Mouse (Mus musculus) heart, postnatal 0 days (tissue): Measurements from ENCODE around the gene Tmem102. TPM values are rescaled to one million over a fixed set of nuclear protein-coding genes. Genes with fewer than 3 reads are reported as not detected.

Experiments used
- ATAC-seq: fragments of 200-750 bp; cut with Nextera tagmentation; 2 replicates; pipeline ENCODE4 v1.8.0; 2017; ENCODE audit warnings: low read depth, moderate number of reproducible peaks, moderate library complexity; ENCODE audit not compliant: insufficient read depth
- DNase-seq: peaks from one replicate; pipeline ENCODE4 v3.0.0-alpha.2; 2016; ENCODE audit warnings: low spot score
- H3K27ac ChIP-seq: fragments of 300-500 bp; sonication (generic); 2 replicates; pipeline ENCODE4 v1.5.1; 2014; ENCODE audit warnings: low read depth, mild to moderate bottlenecking
- H3K27me3 ChIP-seq: fragments of 300-500 bp; sonication (generic); 2 replicates; pipeline ENCODE4 v1.6.1; 2014; ENCODE audit warnings: low read length, mixed read lengths; ENCODE audit not compliant: control insufficient read depth, insufficient read depth
- H3K36me3 ChIP-seq: fragments of 300-500 bp; sonication (generic); replicated peaks from 2 replicates; pipeline ENCODE4 v1.6.1; 2014; ENCODE audit warnings: low read length, mixed read lengths; ENCODE audit not compliant: control insufficient read depth, insufficient read depth
- H3K4me1 ChIP-seq: fragments of 300-500 bp; sonication (generic); 2 replicates; pipeline ENCODE4 v1.6.1; 2014; ENCODE audit warnings: antibody characterized with exemption; ENCODE audit not compliant: control insufficient read depth, insufficient read depth
- H3K4me2 ChIP-seq: fragments of 300-500 bp; sonication (generic); 2 replicates; pipeline ENCODE4 v1.6.1; 2014; ENCODE audit warnings: low read depth, mild to moderate bottlenecking, low read length, moderate library complexity
- H3K4me3 ChIP-seq: fragments of 300-500 bp; sonication (generic); 2 replicates; pipeline ENCODE4 v1.5.1; 2014; ENCODE audit warnings: low read depth, low read length
- H3K9ac ChIP-seq: fragments of 300-500 bp; sonication (generic); replicated peaks from 2 replicates; pipeline ENCODE4 v1.6.1; 2014; ENCODE audit warnings: low read depth, low read length, mixed read lengths
- H3K9me3 ChIP-seq: fragments of 300-500 bp; sonication (generic); replicated peaks from 2 replicates; pipeline ENCODE4 v1.6.1; 2016; ENCODE audit warnings: low read length; ENCODE audit not compliant: control insufficient read depth
- CTCF ChIP-seq: IDR thresholded peaks from 2 replicates; pipeline ENCODE4 v1.5.1; 2016; ENCODE audit warnings: antibody characterized with exemption, control low read depth, low read depth
- EP300 ChIP-seq: IDR thresholded peaks from 2 replicates; pipeline ENCODE4 v1.6.1; 2016; ENCODE audit warnings: antibody characterized with exemption, low read depth
- WGBS: fragments of 180-500 bp; shearing (Covaris S2); extraction: QIAGEN DNeasy Blood & Tissue Kit; methylation state at CpG from one replicate; pipeline ENCODE4 v1.1.7; 2014; 5-methylcytosine and 5-hydroxymethylcytosine counted together
- polyA plus RNA-seq: library from polyadenylated mRNA; unstranded; fragments of >200 nt; fragmentation: Nextera tagmentation; extraction: Ambion mirVana; gene quantifications from 2 replicates; pipeline ENCODE4 v1.2.1, GENCODE M21; 2015
- total RNA-seq: library from RNA; depleted of rRNA; stranded (reverse); fragments of >200 nt; gene quantifications from 2 replicates; pipeline ENCODE4 v1.2.3, GENCODE M21; 2014; ENCODE audit warnings: low replicate concordance; rRNA removed

Tmem102 gene
- total RNA-seq = 0.43 and 2.7 TPM in 2 replicates
- 2.6 TPM in 2 replicates for polyA plus RNA-seq

DNA sequence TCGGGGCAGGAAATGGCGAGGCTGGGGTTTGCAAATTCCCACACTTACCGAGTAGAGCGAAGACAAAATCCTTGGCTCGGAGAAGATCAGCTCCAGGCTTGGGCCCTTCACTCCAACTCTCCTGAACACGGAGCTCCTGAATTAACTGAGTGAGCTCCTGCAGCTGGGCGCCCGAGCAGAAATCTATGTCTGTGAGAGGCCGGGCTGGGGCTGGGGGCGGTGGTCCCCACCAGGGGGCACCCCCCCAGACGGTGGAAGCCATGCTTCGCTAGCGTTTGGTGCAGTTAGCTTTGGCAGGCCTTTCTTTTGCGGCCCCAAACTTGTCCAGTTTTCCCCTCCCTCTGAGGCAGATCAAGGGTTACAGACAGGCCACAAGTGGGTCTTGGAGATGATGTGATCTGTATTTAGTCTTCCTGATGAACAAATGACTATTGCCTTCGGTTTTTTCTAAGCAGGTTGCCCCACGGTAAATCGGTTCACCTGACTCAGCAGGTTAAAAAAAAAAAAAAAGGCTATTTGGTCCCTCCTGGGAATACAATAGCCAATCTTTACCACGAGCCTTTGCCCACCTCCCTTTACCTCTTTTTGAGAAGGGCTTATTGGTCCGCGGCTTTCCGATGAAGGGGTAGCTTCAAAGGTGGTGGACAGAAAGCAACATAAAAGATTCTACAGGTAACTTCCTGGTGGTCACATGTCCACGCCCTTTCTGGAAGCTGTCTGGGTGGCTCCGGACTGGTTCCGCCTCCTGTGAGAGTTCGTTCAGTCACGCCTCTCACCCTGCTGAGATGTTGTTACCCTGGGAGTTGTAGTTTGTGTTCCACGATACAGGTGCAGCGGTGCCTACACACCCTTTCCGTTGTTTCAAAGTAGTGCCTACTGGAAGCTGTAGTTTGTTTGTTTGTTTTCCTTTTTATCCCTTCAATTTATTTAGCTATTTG, at the start of gene Tmem102:
Gene Tmem102 (minus strand): TSS at position 653 of the 938 bp plus-strand sequence.
- peaks cover 24% of the 10 kb centered on the region for H3K27me3 ChIP-seq
- no peaks in the 10 kb centered on the region for H3K9me3 ChIP-seq
- TF ChIP-seq EP300 (no peak), CTCF (no peak)
- H3K4me1 ChIP-seq = peaks cover 33% of the 10 kb centered on the region
- 22% methylated on average over 29 of the region's 29 CpGs for WGBS
- DNase-seq = no peak
- peak within 1 kb of the TSS; percentile 84 for H3K4me2 ChIP-seq
- ATAC-seq = no peak
- H3K9ac ChIP-seq = no peak within 1 kb of the TSS
- no peaks in the 10 kb centered on the region for H3K36me3 ChIP-seq
- H3K4me3 ChIP-seq = peak within 1 kb of the TSS; percentile 57
- H3K27ac ChIP-seq = no peak within 1 kb of the TSS

DNA sequence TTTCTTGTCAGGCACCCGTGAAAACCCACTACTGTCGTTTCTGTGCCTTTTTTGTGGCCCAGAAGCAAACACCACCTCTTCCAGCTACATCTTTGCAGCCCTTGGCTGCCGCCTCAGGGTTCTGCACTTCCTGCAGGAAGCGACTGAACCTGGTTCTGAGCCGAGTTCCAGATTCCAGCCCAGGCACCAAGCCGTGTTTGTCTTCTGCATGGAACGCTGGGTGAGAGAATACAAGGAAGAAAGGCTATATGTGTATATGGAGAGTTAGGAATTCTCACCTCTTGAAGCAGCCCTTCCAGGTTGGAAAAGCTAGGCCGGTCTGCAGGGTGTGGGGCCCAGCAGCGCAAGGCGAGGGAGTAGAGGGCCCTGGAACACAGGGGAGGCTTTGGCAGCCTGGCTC, 49.3 kb upstream of the Tmem102 start:
- Histone ChIP-seq H3K4me3 (no peak overlapping the region), H3K9me3 (no peaks in the 10 kb centered on the region), H3K4me2 (no peak overlapping the region), H3K9ac (no peak overlapping the region), H3K27ac (no peak overlapping the region), H3K36me3 (peaks cover 26% of the 10 kb centered on the region), H3K4me1 (no peaks in the 10 kb centered on the region), H3K27me3 (peaks cover 16% of the 10 kb centered on the region)
- DNase-seq = no peak
- 67% methylated on average over 10 of the region's 10 CpGs for WGBS
- no peak for ATAC-seq
- TF ChIP-seq CTCF (no peak), EP300 (no peak)

DNA sequence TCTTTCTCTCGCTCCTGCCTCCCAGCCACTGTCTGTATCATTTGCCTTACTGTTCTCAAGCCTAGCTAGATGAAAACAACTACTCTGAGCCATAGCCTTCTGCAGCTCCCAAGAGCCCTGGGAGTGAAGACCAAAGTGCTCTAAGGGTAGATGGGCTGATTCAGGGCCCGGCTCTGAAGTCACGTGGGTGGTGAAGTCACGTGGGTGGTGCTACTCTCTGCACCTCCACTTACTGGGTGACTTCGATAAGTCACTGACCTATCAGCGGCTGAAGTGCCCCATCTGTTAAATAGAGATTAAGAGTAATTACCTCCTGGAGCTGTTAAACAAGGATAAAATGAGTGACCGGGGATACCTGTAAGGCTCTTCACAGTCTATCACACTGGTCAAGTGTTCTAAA, 48.6 kb upstream of the Tmem102 start:
- TF ChIP-seq CTCF (no peak), EP300 (no peak)
- Histone ChIP-seq H3K27ac (no peak overlapping the region), H3K4me1 (0 out of 2 replicates have a peak, but pooled peaks cover 2% of the 10 kb centered on the region), H3K36me3 (peaks cover 32% of the 10 kb centered on the region), H3K27me3 (peaks cover 12% of the 10 kb centered on the region; the same call in 1 of the 2 replicates), H3K4me2 (no peak overlapping the region), H3K9me3 (no peaks in the 10 kb centered on the region), H3K4me3 (no peak overlapping the region), H3K9ac (no peak overlapping the region)
- DNase-seq (no peak), ATAC-seq (no peak)
- WGBS = 40% methylated on average over 7 of the region's 7 CpGs

DNA sequence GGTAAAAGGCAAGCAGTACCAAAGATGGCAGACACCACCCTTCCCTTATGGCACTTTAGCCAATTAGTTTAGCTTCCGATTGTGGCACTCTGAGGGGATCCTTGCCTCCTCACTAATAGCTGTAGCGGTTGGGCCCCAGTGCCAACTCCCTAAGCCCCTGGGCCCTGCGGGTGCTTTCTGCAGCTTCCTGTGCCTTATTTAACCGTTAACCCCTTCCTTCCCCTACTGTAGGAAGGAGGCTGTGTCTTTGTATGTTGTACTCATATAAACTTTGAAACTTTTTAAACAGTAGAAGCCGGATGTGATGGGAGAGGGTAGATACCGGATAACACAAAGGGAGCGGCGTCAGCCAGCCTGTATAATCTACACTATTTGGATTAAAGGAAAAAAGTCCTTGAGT, 45.3 kb upstream of the Tmem102 start:
- no peak for ATAC-seq
- TF ChIP-seq CTCF (no peak), EP300 (no peak)
- DNase-seq = no peak
- Histone ChIP-seq H3K4me2 (no peak overlapping the region), H3K36me3 (peaks cover 41% of the 10 kb centered on the region), H3K9me3 (no peaks in the 10 kb centered on the region), H3K9ac (no peak overlapping the region), H3K27me3 (no peaks in the 10 kb centered on the region), H3K4me1 (peaks cover 14% of the 10 kb centered on the region; the same call in 1 of the 2 replicates), H3K4me3 (no peak overlapping the region), H3K27ac (no peak overlapping the region)
- WGBS = 71% methylated on average over 8 of the region's 8 CpGs

DNA sequence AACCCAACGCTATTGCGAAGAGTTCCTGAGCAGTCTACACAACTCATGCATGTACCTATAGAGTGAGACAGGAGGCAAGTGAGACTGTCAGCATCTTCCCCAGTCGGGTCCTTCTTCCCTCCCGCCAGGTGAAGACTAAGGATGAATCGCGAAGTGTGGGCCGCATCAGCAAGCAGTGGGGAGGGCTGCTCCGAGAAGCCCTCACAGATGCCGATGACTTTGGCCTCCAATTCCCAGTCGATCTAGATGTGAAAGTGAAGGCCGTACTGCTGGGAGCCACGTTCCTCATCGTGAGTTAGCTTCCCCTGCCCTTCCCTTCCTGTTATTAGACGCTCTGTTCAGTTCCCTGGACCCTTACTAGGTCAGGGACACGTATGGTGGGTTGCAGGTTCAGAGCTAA, 44.5 kb upstream of the Tmem102 start:
- DNase-seq = no peak
- H3K27ac ChIP-seq = no peak overlapping the region
- no peak overlapping the region for H3K4me3 ChIP-seq
- WGBS = 89% methylated on average over 15 of the region's 15 CpGs
- no peak for TF ChIP-seq EP300
- H3K36me3 ChIP-seq = peaks cover 41% of the 10 kb centered on the region
- H3K9me3 ChIP-seq = no peaks in the 10 kb centered on the region
- ATAC-seq = no peak
- H3K9ac ChIP-seq = no peak overlapping the region
- H3K4me2 ChIP-seq = no peak overlapping the region
- H3K27me3 ChIP-seq = no peaks in the 10 kb centered on the region
- peaks cover 20% of the 10 kb centered on the region; the same call in 1 of the 2 replicates for H3K4me1 ChIP-seq

DNA sequence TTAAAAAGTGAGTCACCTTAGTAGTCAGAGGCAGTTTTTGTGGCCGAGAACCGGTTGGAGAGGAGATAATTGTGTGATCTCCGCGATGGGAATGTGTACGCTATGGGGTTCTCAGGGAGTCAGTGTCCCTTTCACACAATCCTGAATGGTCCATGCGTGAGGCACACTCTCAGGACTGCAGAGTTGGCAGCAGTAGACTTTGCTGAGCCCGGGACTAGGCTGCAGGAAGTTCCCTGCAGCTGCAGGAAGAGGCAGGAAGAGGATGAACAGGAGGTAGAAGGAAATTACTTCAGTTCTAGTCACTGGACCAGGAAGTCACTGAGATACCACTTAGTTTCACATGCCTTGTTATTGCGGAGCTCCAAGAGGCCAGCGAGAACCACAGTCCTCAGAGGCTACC, 43.7 kb upstream of the Tmem102 start:
- ATAC-seq = no peak
- no peaks in the 10 kb centered on the region for H3K27me3 ChIP-seq
- peak overlapping the region; percentile 56 for H3K27ac ChIP-seq
- TF ChIP-seq CTCF = no peak
- TF ChIP-seq EP300 = no peak
- H3K36me3 ChIP-seq = peaks cover 41% of the 10 kb centered on the region
- H3K9me3 ChIP-seq = no peaks in the 10 kb centered on the region
- 80% methylated on average over 9 of the region's 9 CpGs for WGBS
- no peak overlapping the region for H3K4me2 ChIP-seq
- no peak overlapping the region for H3K9ac ChIP-seq
- H3K4me3 ChIP-seq = no peak overlapping the region
- peaks cover 20% of the 10 kb centered on the region; the same call in 1 of the 2 replicates for H3K4me1 ChIP-seq
- DNase-seq = no peak
